Mouse (Mus musculus) neural tube, embryonic 13.5 days (tissue): Measurements from ENCODE around the gene Gm21876. TPM values are rescaled to one million over a fixed set of nuclear protein-coding genes. Genes with fewer than 3 reads are reported as not detected.
"Not testable (repeated sequence)": the region's sequence is repeated elsewhere in the genome, so short reads cannot be mapped to it uniquely, and the experiment has no call there.

ENCODE experiments used
- ATAC-seq: fragments of 200-750 bp; cut with Nextera tagmentation; 2 replicates; pipeline ENCODE4 v1.8.0; 2017; ENCODE audit warnings: low read depth, mild to moderate bottlenecking, moderate TSS enrichment, moderate library complexity
- H3K27ac ChIP-seq: fragments of 300-500 bp; sonication (generic); replicated peaks from 2 replicates; pipeline ENCODE4 v1.5.1; 2015; ENCODE audit warnings: moderate library complexity, mild to moderate bottlenecking, inconsistent platforms
- H3K27me3 ChIP-seq: fragments of 300-500 bp; sonication (generic); 2 replicates; pipeline ENCODE4 v1.6.1; 2015; ENCODE audit warnings: mild to moderate bottlenecking, inconsistent platforms
- H3K36me3 ChIP-seq: fragments of 300-500 bp; sonication (generic); 2 replicates; pipeline ENCODE4 v1.6.1; 2015; ENCODE audit warnings: mild to moderate bottlenecking, inconsistent platforms
- H3K4me1 ChIP-seq: fragments of 300-500 bp; sonication (generic); replicated peaks from 2 replicates; pipeline ENCODE4 v1.6.1; 2015; ENCODE audit warnings: inconsistent platforms
- H3K4me2 ChIP-seq: fragments of 300-500 bp; sonication (generic); 2 replicates; pipeline ENCODE4 v1.6.1; 2015; ENCODE audit warnings: inconsistent platforms, mild to moderate bottlenecking, moderate library complexity
- H3K4me3 ChIP-seq: fragments of 300-500 bp; sonication (generic); 2 replicates; pipeline ENCODE4 v1.5.1; 2015; ENCODE audit warnings: mild to moderate bottlenecking, inconsistent platforms
- H3K9ac ChIP-seq: fragments of 300-500 bp; sonication (generic); 2 replicates; pipeline ENCODE4 v1.6.1; 2015; ENCODE audit warnings: moderate library complexity, mild to moderate bottlenecking, inconsistent platforms
- H3K9me3 ChIP-seq: fragments of 300-500 bp; sonication (generic); 2 replicates; pipeline ENCODE4 v1.6.1; 2016; ENCODE audit warnings: inconsistent platforms
- WGBS: fragments of 180-500 bp; shearing (Covaris S2); methylation state at CpG from one replicate; pipeline ENCODE4 v1.1.7; 2015; 5-methylcytosine and 5-hydroxymethylcytosine counted together
- polyA plus RNA-seq: library from polyadenylated mRNA; unstranded; fragments of >200 nt; fragmentation: Nextera tagmentation; extraction: Ambion mirVana; gene quantifications from 2 replicates; pipeline ENCODE4 v1.2.1, GENCODE M21; 2015

Gene Gm21876
- not detected in 2 replicates for polyA plus RNA-seq

- Histone ChIP-seq H3K4me2 (no peak within 1 kb of the TSS), H3K36me3 (no peaks in the 10 kb centered on the region), H3K9ac (no peak within 1 kb of the TSS), H3K4me3 (no peak within 1 kb of the TSS), H3K9me3 (no peaks in the 10 kb centered on the region), H3K4me1 (no peaks in the 10 kb centered on the region), H3K27me3 (no peaks in the 10 kb centered on the region), H3K27ac (no peak within 1 kb of the TSS)
- 75% methylated on average over 3 of the region's 3 CpGs for WGBS
- ATAC-seq: no peak
These were observed at the start of gene Gm21876 for GRCm38 (mm10) chrX:21175553-21175952. Gm21876 (minus strand) TSS chrX:21175653.

GRCm38 (mm10) chrX:21220422-21220821, 45.0 kb upstream of the Gm21876 start:
- Histone ChIP-seq H3K36me3 (no peaks in the 10 kb centered on the region), H3K4me2 (no peak overlapping the region), H3K9me3 (no peaks in the 10 kb centered on the region), H3K27me3 (no peaks in the 10 kb centered on the region), H3K4me3 (no peak overlapping the region), H3K9ac (no peak overlapping the region), H3K27ac (no peak overlapping the region), H3K4me1 (no peaks in the 10 kb centered on the region)
- no peak for ATAC-seq
- 78% methylated on average over 3 of the region's 3 CpGs for WGBS

GRCm38 (mm10) chrX:21146675-21147074, 28.8 kb downstream of the Gm21876 start:
- H3K27me3 ChIP-seq, H3K4me3 ChIP-seq, H3K36me3 ChIP-seq, H3K4me1 ChIP-seq, H3K27ac ChIP-seq, H3K4me2 ChIP-seq, H3K9ac ChIP-seq, ATAC-seq, H3K9me3 ChIP-seq: not testable (repeated sequence)
- WGBS: 89% methylated on average over 25 of the region's 25 CpGs

Other genes with a start within 250 kb of the Gm21876 start
- gene Cfp, start 244.1 kb downstream of the Gm21876 start, polyA plus RNA-seq: 4.7 and 5.8 TPM in 2 replicates
- 16.1 and 16.4 TPM in 2 replicates for gene Elk1, start 225.0 kb downstream of the Gm21876 start, polyA plus RNA-seq
- 40.3 and 47.8 TPM in 2 replicates for gene Uxt, start 213.6 kb downstream of the Gm21876 start, polyA plus RNA-seq
- gene Zfp182, start 113.3 kb downstream of the Gm21876 start, polyA plus RNA-seq: 8.9 and 9.0 TPM in 2 replicates
- gene Spaca5, start 107.2 kb downstream of the Gm21876 start, polyA plus RNA-seq: not detected in 2 replicates
- gene Zfp300, start 86.1 kb downstream of the Gm21876 start, polyA plus RNA-seq: 3.9 and 4.1 TPM in 2 replicates
- not detected in 2 replicates for gene Ssxa1, start 59.8 kb downstream of the Gm21876 start, polyA plus RNA-seq